Mouse (Mus musculus) megakaryocyte progenitor cell, adult 5-6 weeks (primary cell): Measurements from ENCODE around the gene Anapc15. TPM values are rescaled to one million over a fixed set of nuclear protein-coding genes. Genes with fewer than 3 reads are reported as not detected.

ENCODE experiments used
- ATAC-seq: replicated peaks from 2 replicates; pipeline ENCODE4 v1.8.0; 2016; ENCODE audit warnings: mild to moderate bottlenecking, moderate TSS enrichment, inconsistent platforms; ENCODE audit not compliant: poor library complexity
- total RNA-seq, 2 experiments: library from RNA; stranded (forward) in 1 of 2; stranded (reverse) in 1 of 2; fragments of 157-497, 149-512 nt in 1 of 2; fragments of 200-1000 nt in 1 of 2; gene quantifications; 2 replicates each; pipeline versions ENCODE4 v1.2.3 to v1.2.4; 2015 to 2017

Gene Anapc15
- total RNA-seq, 2 experiments from 2014 or later = 70.6 to 132 TPM

DNA sequence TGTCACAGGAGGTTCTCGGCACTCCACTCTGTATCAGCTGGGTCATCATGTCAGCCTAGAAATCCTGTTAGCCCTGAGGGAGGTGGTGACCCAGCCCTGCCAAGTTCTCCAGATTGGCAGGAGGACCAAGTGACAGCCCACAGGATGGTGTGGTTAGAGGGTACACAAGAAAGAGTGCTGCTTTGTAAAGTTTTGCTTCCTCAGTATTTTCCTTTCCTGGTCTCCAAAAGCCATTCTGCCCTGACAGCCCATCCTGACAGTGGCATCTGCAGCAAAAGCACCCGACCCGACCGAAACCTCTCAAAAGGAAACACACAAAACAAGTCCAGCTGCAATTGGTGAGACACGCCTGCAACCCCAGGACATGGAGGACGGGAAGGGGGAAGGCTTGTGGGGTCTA lies 19.3 kb upstream of the Anapc15 start:
- ATAC-seq = no peak

GRCm38 (mm10) chr7:101847934-101848333 lies 15.6 kb upstream of the Anapc15 start:
- peak; percentile 39 for ATAC-seq

DNA sequence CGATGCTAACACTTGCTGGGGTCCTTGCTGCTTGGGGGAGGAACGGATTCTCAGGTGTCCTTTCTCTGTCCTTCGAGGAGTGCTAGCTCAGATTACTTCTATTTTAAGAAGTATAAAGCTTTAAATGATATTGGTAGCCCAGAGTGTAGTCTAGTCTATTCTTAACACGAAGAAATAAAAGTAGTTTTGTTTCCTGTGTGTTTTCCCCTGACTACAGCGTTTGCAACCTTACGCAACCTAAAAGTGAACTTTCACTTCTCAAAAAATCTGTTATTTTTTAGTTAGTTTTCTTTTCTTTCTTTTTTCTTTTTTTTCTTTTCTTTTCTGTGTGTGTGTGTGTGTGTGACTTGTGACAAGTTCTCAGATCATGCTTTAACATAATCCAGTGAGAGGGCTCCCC lies 11.8 kb upstream of the Anapc15 start:
- ATAC-seq = peak; percentile 42

DNA sequence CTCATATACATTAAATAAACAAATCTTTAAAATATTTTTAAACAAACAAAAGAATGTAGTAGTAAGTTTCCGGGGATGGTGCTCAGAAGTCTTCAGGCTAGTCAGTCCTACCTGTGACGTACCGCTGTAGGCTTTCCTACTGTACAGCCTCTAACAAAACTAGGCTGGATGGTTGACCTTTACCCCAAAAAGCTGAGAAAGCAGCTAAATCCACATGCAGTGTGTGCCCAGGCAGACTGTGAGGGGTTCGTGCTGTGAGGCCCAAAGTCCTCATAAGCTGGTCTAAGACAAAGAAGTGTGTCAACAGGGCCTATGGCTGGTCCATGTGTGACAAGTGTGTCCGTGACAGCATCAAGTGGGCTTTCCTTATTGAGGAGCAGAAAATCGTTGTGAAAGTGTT lies 10.7 kb upstream of the Anapc15 start:
- ATAC-seq = no peak

DNA sequence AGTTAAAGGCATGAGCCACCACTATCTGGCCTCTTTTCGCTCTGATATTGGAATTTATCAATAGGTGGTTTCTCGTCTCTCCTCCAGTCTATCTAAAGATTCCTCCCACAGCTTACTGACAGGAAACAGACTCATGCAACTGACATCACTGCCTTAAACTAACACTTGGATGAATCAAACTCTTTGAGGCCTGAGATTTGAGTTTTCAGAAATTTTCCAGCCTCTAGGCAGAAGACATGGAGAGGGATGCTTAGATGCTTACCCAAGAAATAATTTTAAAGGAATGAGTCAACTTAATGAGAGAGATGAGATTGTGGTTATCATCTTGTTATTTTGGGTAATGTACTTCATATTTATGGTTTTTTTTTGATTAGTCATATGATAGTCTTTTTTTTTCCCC lies 9.7 kb upstream of the Anapc15 start:
- no peak for ATAC-seq

DNA sequence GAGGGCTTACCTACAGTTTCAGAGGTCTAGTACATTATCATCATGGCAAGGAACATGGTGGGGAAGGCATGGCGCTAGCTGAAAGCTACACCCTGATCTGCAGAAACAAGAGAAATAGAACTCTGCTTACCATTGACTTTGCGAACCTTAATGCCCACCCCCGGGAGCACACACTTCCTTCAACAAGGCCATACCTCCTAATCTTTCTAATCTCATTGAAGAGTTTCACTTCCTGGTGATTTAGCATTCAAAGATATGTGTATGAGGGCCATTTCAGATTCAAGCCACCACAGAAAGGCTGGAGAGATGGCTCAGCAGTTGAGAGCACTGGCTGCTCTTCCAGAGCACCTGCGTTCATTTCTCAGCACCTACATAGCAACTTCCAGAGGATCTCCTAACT lies 6.4 kb upstream of the Anapc15 start, which contains the start of gene Folr2:
TSS of gene Folr2 (minus strand) at position 101 of the 400 bp plus-strand sequence.
- ATAC-seq = no peak

DNA sequence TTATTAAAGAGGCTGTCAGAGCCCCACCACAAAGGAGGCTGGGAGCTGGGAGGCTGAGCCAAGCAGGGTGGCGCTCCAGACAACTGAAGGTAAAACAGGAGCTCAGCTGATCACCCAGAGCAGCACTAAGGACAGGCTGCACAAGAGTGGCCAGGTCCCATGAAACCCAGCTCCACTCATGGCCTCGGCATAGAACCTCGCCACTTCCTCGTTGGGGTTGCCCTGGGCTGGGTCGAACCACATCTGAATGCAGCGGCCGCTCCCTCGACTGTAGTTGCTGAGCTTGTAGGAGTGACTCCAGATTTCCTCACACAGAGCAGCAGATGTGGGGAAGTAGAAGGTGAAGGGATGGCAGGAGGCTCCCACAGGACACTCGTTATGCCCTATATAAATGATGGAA lies 5.2 kb upstream of the Anapc15 start:
- peak; percentile 39; the same call in 1 of the 2 replicates for ATAC-seq

- no peak for ATAC-seq
Measured at GRCm38 (mm10) chr7:101860978-101861377, 2.5 kb upstream of the Anapc15 start.

GRCm38 (mm10) chr7:101862291-101862690 lies 1.2 kb upstream of the Anapc15 start:
- no peak for ATAC-seq

DNA sequence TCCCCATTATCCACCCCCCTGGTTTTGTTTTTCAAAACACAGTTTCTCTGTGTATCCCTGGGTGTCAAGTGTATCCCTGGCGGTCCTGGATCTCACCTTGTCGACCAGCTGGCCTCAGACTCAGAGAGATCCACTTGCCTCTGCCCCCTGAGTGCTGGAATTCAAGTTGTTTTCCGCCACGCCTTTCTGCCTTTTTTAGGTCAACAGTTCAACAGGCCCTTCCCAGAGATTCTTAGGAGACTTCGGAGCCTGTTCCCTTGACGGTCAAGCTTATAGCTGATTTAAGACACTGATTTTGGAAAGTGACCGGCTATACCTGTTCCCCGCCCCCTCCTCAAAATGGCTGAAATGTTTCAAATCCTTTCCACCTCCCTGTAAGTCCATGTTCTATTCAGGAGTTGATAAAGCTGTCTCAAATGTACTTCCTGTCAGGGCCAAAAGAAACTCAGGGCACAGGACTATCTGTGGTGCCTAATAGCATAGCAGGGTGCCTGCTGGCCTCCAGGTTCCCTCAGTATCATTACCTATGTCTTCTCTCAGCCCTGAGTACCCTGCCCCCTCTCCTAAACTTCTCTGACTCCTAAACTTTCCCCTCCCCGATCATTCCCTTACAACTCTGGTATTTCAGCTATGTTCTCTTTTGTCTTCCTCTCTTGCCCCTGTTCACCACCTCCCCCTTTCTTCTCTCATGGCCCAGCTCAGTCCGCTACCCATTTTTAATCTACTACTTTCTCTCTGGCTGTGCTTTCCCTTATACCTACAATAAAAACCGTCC lies 3.2 kb downstream of the Anapc15 start:
- ATAC-seq = no peak

- no peak for ATAC-seq
Measured at GRCm38 (mm10) chr7:101867482-101867881, 4.0 kb downstream of the Anapc15 start.

DNA sequence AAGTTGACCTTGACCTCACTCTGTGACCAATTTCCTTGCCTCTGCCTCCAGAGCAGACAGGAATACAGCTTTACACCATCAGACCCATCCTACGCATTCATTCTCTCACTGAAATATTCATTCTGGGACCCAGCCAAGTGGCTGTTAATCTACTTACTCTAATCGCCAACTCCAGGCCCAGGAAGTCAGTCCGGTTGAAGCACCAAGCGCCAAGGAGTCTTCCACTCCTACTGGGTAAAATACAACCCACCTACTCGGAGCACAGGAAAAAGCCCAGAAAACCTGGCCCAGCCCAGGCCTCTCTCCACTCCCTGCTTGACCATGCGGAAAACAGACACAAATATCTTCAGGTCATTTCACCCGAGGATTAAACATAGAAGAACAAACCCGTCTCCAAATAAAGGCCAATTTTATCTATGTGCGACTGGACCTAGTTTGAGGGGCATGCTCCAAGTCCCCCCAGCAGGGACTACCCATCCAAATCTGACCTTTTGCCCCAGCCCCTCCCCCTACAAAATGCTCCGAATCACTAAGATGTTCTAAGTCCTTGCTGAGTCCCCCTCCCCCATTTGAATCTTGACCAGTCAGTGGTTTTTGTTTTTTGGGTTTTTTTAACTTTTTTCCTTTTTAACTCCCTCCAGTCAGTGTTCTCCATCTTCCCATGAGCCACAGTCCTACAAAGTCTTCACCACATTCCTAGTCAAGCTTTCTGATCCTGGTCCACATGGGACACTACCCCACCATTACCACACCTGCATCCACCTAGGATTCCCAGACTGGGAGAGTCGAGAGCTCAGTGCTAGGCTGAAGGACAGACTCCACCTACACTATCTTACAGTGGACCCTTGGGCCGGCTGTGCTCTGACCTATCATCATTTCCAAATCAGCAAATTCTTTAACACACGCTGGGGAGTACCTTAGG lies 5.0 kb downstream of the Anapc15 start:
- ATAC-seq = peak; percentile 69

DNA sequence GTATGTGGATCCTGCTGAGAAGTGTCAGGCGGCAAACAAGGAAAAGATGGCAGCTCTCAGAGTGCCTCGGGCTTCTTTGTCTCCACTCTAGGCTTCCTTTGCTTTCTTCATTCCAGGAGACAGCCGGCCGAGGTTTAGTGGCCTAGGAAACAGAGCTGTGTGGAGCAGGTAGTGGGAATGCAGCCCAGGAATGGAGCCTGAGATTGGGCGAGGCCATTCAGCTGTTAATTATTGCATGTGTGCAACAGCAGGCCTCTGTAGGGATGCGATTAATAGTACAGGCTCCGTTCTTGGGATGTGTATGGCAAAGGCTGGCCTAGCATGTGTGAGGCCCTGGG lies 5.6 kb downstream of the Anapc15 start:
- ATAC-seq = no peak

GRCm38 (mm10) chr7:101870629-101871028 lies 7.1 kb downstream of the Anapc15 start, which contains the start of gene Folr1:
Gene Folr1, minus strand, starts transcription at chr7:101870788.
- no peak for ATAC-seq

- peak; percentile 57 for ATAC-seq
Measured at GRCm38 (mm10) chr7:101871296-101871695, 7.8 kb downstream of the Anapc15 start.

GRCm38 (mm10) chr7:101875978-101876377 lies 12.5 kb downstream of the Anapc15 start:
- ATAC-seq = no peak

GRCm38 (mm10) chr7:101880855-101881254 lies 17.3 kb downstream of the Anapc15 start:
- ATAC-seq = peak; percentile 26; the same call in 1 of the 2 replicates

DNA sequence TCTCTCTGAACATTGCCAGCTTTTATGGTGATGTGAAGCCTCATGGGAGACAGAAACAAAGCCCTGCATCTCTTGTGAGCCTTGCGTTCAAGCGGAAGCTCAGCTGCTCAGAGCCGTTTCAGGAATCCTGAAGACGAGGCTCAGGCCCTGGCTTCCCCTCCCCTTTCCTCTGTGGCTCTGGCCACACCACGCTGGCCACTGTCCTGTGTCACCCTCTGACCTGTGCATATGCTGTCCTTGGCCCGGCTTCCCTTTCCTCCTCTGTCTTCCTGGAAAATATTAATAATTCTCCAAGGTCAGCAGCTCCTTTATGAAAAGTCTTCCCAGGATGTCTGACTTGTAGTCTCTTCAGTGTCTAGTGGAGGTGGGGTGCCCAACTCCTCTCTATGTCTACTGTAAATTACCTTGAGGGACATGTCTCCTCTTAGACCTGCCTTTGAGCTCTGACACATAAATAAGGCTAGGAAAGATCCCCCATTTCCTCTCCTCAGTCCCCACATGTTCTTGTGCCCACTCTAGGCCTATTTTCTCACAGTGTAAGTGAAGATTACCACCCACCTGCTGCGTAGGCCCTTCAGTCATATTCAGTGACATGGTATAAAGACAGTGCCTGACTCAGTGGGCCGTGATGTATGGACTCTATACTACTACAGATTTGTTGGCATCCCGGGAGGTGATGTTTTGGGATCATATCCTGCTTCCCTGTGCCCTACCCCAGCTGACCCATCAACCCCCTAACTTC lies 19.1 kb downstream of the Anapc15 start:
- no peak for ATAC-seq

DNA sequence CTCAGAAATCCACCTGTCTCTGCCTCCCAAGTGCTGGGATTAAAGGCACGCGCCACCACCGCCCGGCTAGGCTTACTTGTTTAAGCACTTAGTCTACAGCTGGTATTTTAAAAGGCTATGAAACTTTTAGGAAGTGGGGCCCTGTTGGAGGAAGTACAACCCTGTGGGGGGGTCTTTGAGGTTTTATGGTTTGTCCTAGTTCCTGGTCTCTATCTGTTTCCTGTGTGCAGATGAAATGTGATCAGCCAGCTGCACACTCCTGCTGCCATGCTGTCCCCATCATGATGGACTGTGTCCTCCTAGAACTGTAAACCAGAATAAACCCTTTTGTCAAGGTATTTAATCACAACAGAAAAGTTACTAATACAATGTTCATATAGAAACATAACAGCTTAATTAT lies 20.6 kb downstream of the Anapc15 start:
- ATAC-seq = peak; percentile 50; the same call in 1 of the 2 replicates

GRCm38 (mm10) chr7:101886274-101886673 lies 22.8 kb downstream of the Anapc15 start:
- ATAC-seq = no peak

DNA sequence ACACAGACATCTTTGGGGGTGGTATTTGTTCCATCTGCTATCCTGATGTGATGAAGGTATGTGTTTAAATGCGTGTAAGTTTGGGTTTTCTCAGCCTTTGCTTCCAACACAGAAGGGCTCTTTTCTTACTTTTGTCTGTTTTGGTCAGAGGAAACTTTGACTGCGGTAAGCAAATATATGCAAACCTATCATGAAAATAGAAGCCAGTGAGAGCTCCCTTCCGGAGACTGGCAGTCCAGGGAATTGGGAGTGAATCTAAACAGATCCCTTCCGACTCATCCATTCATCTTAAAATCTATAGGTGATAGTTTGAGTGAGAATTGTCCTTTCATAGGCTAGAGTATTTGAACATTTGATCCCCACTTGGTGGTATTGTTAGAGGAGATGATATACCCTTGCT lies 24.9 kb downstream of the Anapc15 start:
- ATAC-seq = no peak
